Mouse (Mus musculus): Measurements from ENCODE around the gene Ctbs. TPM values are rescaled to one million over a fixed set of nuclear protein-coding genes. Genes with fewer than 3 reads are reported as not detected.
"Not testable (repeated sequence)": the region's sequence is repeated elsewhere in the genome, so short reads cannot be mapped to it uniquely, and the experiment has no call there.

Gene Ctbs
- total RNA-seq, 4 experiments from 2014 or later: 5.9 to 10.5 (median 9.7) TPM

GRCm38 (mm10) chr3:146433063-146433462 is 16.5 kb upstream of the Ctbs start:
- DNase-seq (ENCODE audit: low spot score in 2 of 2): not testable (repeated sequence)

- no peak for DNase-seq (ENCODE audit: low spot score in 2 of 2)
Observed at GRCm38 (mm10) chr3:146433681-146434350, 15.8 kb upstream of the Ctbs start.

GRCm38 (mm10) chr3:146434686-146435085 is 14.9 kb upstream of the Ctbs start:
- DNase-seq (ENCODE audit: low spot score in 2 of 2): no peak

GRCm38 (mm10) chr3:146435533-146435932 is 14.1 kb upstream of the Ctbs start:
- DNase-seq (ENCODE audit: low spot score in 2 of 2): no peak

- DNase-seq (ENCODE audit: low spot score in 2 of 2): no peak
Observed at GRCm38 (mm10) chr3:146436114-146436513, 13.5 kb upstream of the Ctbs start.

- DNase-seq (ENCODE audit: low spot score in 2 of 2): no peak
Observed at GRCm38 (mm10) chr3:146440011-146440410, 9.6 kb upstream of the Ctbs start.

GRCm38 (mm10) chr3:146440422-146440821 is 9.2 kb upstream of the Ctbs start:
- no peak for DNase-seq (ENCODE audit: low spot score in 2 of 2)

GRCm38 (mm10) chr3:146442484-146442883 is 7.1 kb upstream of the Ctbs start:
- DNase-seq (ENCODE audit: low spot score in 2 of 2): no peak

GRCm38 (mm10) chr3:146442936-146443335 is 6.7 kb upstream of the Ctbs start:
- no peak for DNase-seq (ENCODE audit: low spot score in 2 of 2)

- no peak for DNase-seq (ENCODE audit: low spot score in 2 of 2)
Observed at GRCm38 (mm10) chr3:146443380-146443779, 6.2 kb upstream of the Ctbs start.

GRCm38 (mm10) chr3:146444880-146445279 is 4.7 kb upstream of the Ctbs start:
- DNase-seq (ENCODE audit: low spot score in 2 of 2): no peak

GRCm38 (mm10) chr3:146447156-146447555 is 2.4 kb upstream of the Ctbs start:
- DNase-seq (ENCODE audit: low spot score in 2 of 2): no peak

GRCm38 (mm10) chr3:146447598-146447997 is 2.0 kb upstream of the Ctbs start:
- no peak for DNase-seq (ENCODE audit: low spot score in 2 of 2)

- DNase-seq (ENCODE audit: low spot score in 2 of 2): no peak
Observed at GRCm38 (mm10) chr3:146448372-146448771, 1.2 kb upstream of the Ctbs start.

GRCm38 (mm10) chr3:146448969-146449368 is 626 bp upstream of the Ctbs start:
- DNase-seq (ENCODE audit: low spot score in 2 of 2): no peak

- DNase-seq (ENCODE audit: low spot score in 2 of 2): peak; percentile 78 to 87
Observed at GRCm38 (mm10) chr3:146450371-146450841, 811 bp downstream of the Ctbs start.

GRCm38 (mm10) chr3:146451375-146451774 is 1.8 kb downstream of the Ctbs start:
- DNase-seq (ENCODE audit: low spot score in 2 of 2): no peak

GRCm38 (mm10) chr3:146462939-146463338 is 13.3 kb downstream of the Ctbs start:
- DNase-seq (ENCODE audit: low spot score in 2 of 2): no peak

GRCm38 (mm10) chr3:146469226-146469625 is 19.6 kb downstream of the Ctbs start:
- DNase-seq (ENCODE audit: low spot score in 2 of 2): no peak

- DNase-seq (ENCODE audit: low spot score in 2 of 2): no peak
Observed at GRCm38 (mm10) chr3:146472657-146473056, 23.1 kb downstream of the Ctbs start.

- no peak for DNase-seq (ENCODE audit: low spot score in 2 of 2)
Observed at GRCm38 (mm10) chr3:146473741-146474140, 24.1 kb downstream of the Ctbs start.

- DNase-seq (ENCODE audit: low spot score in 2 of 2): no peak
Observed at GRCm38 (mm10) chr3:146474428-146474827, 24.8 kb downstream of the Ctbs start.

- no peak for DNase-seq (ENCODE audit: low spot score in 2 of 2)
Observed at GRCm38 (mm10) chr3:146482044-146482443, 32.4 kb downstream of the Ctbs start.
